Mouse (Mus musculus): ENCODE results near the gene Tgfbi.

Tgfbi gene

DNA sequence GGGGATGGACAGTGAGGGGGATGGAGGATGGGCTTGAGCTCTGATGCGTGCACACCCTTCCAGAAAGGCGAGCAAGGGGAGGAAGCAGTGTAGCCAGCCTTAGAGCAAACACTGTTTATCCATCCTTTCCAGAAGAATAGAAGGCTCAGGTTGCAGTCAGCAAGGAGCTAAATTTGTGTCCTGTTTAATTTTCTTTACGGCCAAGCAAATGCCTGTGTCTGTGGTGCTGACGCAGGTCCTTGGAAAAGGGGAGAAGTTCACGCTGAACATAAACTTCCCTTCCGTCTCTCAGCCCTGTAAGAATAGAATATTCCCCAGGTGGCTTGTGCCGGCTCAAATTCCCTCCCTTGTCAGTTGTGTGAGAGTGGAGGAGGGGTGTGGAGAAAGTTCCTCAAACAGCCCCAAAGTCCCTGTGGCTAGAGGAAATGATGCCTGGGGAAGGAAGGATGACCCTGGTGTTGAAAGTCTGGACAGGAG is 24.9 kb downstream of the Tgfbi start:
- no peak for DNase-seq (ENCODE audit: extremely low read depth, low read depth, low spot score)

GRCm38 (mm10) chr13:56634920-56635319 is 25.6 kb downstream of the Tgfbi start:
- DNase-seq (ENCODE audit: extremely low read depth, low read depth, low spot score): no peak

GRCm38 (mm10) chr13:56637027-56637426 is 27.7 kb downstream of the Tgfbi start:
- no peak for DNase-seq (ENCODE audit: extremely low read depth, low read depth, low spot score)

DNA sequence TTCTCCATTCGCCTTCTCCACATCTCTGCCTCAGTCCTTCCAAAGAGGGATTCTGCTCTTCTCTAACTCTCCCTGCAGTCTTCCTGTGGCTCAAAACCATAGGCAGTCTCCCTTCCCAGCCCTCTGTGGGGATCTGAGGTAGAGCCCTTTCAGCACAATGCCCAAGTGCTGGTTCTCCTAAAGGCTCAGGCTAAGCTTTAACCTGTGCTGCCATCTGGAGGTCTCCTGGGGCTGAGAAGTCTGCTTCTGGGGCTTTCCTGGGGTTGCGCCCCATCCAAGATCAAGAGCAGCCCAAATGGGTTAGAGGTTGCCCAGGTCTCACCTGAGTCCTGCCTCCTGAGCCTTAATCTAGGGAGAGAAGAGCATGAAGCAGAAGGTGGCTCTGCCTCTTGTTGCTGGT is 32.4 kb downstream of the Tgfbi start:
- DNase-seq (ENCODE audit: extremely low read depth, low read depth, low spot score): no peak

DNA sequence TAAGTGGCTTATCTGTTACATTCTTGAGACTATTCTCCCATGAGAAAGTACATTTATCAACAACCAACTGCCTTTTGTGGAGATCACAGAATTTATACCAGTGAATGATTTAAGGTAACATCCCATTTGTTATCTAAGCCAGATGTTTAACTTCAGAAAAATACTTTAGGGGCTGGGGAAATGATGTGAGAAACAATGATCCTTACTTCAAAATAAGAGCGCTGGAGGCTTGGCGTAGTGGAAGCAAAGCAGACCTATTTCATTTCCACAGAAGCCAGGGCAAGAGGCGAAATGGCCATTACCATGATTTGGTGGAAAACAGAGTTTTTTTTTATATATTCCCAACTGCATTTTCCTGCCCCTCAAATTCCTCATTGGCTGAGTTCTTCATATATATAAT is 34.7 kb downstream of the Tgfbi start:
- no peak for DNase-seq (ENCODE audit: extremely low read depth, low read depth, low spot score)

DNA sequence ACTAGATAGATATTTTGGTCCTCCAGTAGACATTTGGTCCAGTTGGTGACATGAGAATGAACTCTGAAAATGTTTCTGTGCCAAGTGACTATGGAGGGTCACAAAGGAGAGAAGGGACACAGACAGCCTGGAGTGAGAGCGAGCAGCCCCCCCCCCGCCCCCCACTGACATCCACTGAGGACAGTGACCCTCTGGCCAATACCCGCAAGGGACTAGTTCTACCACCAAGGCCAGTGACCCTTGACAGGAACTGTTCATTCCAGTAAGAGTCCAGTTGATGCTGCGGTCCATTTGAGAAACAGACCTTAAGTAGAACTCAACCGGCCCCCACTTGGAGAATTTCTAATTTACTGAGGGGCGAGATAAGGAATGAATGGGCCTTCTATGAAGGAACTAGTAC is 36.4 kb downstream of the Tgfbi start:
- no peak for DNase-seq (ENCODE audit: extremely low read depth, low read depth, low spot score)

DNA sequence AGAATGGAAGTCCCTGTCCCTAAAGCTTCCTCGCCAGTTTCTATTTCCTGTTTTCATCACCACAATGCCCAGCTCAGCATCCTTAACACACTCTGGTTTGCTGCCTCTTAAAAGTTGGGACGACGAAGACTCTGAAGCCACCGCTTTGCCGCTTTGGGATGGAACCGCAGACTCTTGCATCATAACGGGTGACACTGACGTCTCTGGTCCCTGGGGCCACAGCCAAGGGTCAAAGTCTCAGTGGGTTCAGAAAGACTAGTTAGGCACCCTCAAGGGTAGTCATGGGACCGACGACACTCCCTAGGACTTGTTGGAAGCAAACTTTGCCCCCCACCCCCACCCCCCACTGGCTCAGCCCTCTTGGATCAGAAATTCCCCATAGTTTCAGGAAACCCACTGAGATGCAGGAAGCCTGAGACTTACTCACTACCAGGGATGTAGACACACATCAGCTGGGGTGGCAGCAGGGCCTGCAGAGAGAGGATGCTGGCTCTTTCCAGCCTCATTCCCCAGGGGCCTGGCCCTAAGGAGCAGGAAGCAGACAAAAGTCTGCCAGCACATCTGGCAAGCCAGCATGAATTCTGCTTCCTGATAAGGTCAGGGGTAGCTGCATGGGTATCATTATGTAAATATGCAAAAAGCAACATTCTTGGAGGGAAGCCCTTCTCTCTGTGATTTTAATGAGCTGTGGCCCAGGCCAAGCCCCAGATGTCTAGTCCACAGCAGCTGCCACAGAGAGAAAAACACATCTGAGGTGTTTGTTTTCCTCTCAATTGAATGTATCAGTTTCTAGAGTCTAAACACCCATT is 38.5 kb downstream of the Tgfbi start:
- no peak for DNase-seq (ENCODE audit: extremely low read depth, low read depth, low spot score)

GRCm38 (mm10) chr13:56650020-56650419 is 40.7 kb downstream of the Tgfbi start:
- no peak for DNase-seq (ENCODE audit: extremely low read depth, low read depth, low spot score)

DNA sequence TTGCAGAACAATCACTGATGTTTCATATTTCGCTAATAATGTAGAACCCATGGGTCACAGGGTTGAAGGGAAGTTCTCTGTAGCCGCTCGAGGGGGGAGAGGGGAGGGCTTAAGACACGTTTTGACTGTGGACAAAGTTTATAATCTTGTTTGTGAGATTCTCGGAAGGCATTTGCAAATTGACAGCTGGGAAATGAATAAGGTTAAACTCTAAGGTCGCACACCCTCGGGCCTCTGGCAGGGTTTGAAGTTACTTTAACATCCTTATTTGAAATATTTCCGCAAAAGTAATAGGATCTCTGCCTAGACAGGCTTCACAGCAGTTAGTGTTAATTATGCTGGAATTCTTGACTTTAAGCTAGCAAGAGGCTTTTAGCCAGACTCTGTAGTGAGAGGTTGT is 43.1 kb downstream of the Tgfbi start:
- DNase-seq (ENCODE audit: extremely low read depth, low read depth, low spot score): no peak

DNA sequence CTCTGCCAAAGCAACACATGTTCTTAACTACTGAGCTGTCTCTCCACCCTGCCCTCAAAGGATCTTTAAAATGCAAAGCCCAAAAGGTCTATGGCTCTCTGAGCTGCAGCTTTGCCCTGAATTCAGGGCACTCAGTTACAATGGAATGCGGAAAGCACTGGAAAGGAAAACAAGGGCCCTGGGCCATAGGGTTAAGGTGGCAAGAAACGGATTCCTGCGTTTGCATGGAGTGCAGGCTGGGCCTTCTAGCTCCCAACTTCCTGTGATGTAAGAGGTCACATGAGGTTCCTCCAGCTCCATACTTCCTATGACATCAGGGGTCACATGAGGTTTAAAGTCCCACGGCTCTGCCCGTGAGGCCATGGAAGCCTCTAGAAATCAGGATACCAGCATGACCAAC is 44.9 kb downstream of the Tgfbi start:
- no peak for DNase-seq (ENCODE audit: extremely low read depth, low read depth, low spot score)

GRCm38 (mm10) chr13:56657946-56658512 is 48.7 kb downstream of the Tgfbi start:
- no peak for DNase-seq (ENCODE audit: extremely low read depth, low read depth, low spot score)

DNA sequence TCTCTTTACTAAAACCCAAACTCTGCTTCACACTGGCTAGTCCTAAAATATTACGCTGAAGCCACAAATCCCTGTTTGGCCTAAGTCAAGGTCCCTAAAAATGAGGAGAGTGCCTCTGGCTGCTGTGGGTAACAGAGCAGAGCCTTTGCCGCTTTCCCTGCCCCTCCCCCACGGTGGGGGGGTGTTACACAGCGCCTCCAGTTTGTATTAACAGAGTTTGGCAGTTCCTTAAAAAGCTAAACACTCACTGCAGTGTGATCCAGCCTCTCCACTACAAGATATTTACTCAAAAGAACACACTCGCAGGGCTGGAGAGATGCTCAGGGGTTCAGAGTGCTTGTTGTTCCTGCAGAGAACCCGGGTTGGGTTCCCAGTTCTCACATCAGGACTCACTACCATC is 49.6 kb downstream of the Tgfbi start:
- no peak for DNase-seq (ENCODE audit: extremely low read depth, low read depth, low spot score)

GRCm38 (mm10) chr13:56661914-56662621 is 52.7 kb downstream of the Tgfbi start:
- DNase-seq (ENCODE audit: extremely low read depth, low read depth, low spot score): no peak

GRCm38 (mm10) chr13:56664256-56665170 is 55.2 kb downstream of the Tgfbi start:
- DNase-seq (ENCODE audit: extremely low read depth, low read depth, low spot score): no peak

- DNase-seq (ENCODE audit: extremely low read depth, low read depth, low spot score): no peak
Measured at GRCm38 (mm10) chr13:56671206-56671605, 61.9 kb downstream of the Tgfbi start.

- DNase-seq (ENCODE audit: extremely low read depth, low read depth, low spot score): no peak
Measured at GRCm38 (mm10) chr13:56677731-56678130, 68.4 kb downstream of the Tgfbi start.

GRCm38 (mm10) chr13:56678188-56678787 is 69.0 kb downstream of the Tgfbi start:
- no peak for DNase-seq (ENCODE audit: extremely low read depth, low read depth, low spot score)

- no peak for DNase-seq (ENCODE audit: extremely low read depth, low read depth, low spot score)
Measured at GRCm38 (mm10) chr13:56678826-56679504, 69.6 kb downstream of the Tgfbi start.

GRCm38 (mm10) chr13:56681924-56682323 is 72.6 kb downstream of the Tgfbi start:
- DNase-seq (ENCODE audit: extremely low read depth, low read depth, low spot score): no peak

DNA sequence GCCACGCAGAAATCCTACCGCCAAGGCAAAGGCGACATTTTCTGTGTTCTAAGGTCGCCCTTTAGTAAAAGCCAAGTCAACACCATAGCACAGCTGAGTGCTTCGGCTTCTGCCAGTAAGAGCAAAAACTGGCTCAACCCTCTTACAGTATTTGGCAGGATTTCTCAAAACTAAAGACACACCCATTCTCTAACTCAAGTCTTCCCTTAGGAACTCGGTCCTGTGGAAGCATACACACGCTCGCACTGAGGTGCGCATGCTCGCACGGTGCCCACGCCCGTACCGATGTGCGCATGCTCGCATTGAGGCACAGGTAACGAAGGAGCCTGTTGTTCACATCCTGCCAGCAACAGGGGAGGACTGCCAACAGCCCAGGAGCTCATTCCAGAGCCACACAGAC is 73.0 kb downstream of the Tgfbi start:
- peak; percentile 87 for DNase-seq (ENCODE audit: extremely low read depth, low read depth, low spot score)
